Mouse (Mus musculus): ENCODE data around the gene Phactr3. TPM values are rescaled to one million over a fixed set of nuclear protein-coding genes. Genes with fewer than 3 reads are reported as not detected.

Phactr3 gene
- polyA plus RNA-seq, 1 experiment from 2014 or later, result 0.20 TPM

DNA sequence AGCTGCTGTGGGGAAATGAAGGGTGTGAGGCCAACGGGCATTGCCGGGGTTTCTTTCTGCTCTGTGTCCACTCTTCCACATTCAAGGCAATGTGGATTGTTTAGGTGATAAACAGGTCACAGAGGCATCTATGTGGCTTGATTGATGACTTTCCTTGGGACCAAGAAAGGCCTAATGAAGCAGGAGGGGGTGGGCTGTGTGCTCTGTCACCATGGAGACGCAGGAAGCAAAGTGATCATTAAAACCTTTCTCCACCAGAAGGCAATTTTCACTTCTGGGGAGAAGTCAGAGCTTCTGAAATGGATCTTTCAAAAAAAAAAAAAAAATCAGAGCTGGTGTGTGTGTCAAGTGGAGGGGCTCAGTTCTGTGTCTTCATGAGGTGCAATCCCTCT, 24.2 kb downstream of the Phactr3 start:
- H3K27me3 ChIP-seq (replicated peaks; ENCODE audit: insufficient read depth, low read length), result peaks cover 8% of the 10 kb centered on the region; the same call in 1 of the 2 replicates
- TF ChIP-seq EP300 (IDR thresholded peaks at IDR 0.05) (no peak), CTCF (IDR thresholded peaks at IDR 0.05) (no peak)
- 17% methylated on average over 3 of the region's 3 CpGs for WGBS
- no peak overlapping the region for H3K4me3 ChIP-seq (ENCODE audit: low read depth, low read length)
- no peak overlapping the region for H3K9ac ChIP-seq (replicated peaks; ENCODE audit: low read depth)
- no peak overlapping the region for H3K4me2 ChIP-seq (replicated peaks; ENCODE audit: low read depth, low read length)
- no peaks in the 10 kb centered on the region for H3K4me1 ChIP-seq (ENCODE audit: insufficient read depth, low read depth, low read length)
- no peak overlapping the region for H3K27ac ChIP-seq (ENCODE audit: low read length)
- H3K36me3 ChIP-seq (ENCODE audit: insufficient read depth, low read length), result no peaks in the 10 kb centered on the region
- DNase-seq (ENCODE audit: low spot score) (no peak), ATAC-seq (no peak)
- no peaks in the 10 kb centered on the region for H3K9me3 ChIP-seq (ENCODE audit: low read length)

DNA sequence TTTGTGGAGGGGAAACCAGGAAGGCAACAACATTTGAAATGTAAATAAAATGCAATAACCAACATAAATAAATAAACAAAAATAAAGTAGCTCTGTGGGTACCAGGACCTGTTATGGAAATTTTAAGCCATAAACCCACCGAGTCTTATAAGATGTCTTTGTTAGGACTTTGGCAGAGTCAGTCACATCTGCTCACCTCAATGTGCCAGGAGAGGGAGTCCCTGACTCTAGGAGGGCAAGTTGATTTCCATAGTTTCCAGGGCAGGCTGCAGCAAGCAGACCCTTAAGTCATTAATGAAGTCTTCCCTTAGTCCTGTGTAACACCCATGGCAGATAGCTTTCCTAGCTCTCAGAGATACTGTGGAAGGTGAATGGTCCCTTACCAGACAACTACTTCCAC, 25.1 kb downstream of the Phactr3 start:
- Histone ChIP-seq H3K27me3 (replicated peaks; ENCODE audit: insufficient read depth, low read length) (peaks cover 8% of the 10 kb centered on the region; the same call in 1 of the 2 replicates), H3K4me2 (replicated peaks; ENCODE audit: low read depth, low read length) (no peak overlapping the region), H3K4me3 (ENCODE audit: low read depth, low read length) (no peak overlapping the region), H3K9ac (replicated peaks; ENCODE audit: low read depth) (no peak overlapping the region), H3K27ac (ENCODE audit: low read length) (no peak overlapping the region), H3K4me1 (ENCODE audit: insufficient read depth, low read depth, low read length) (no peaks in the 10 kb centered on the region), H3K9me3 (ENCODE audit: low read length) (no peaks in the 10 kb centered on the region), H3K36me3 (ENCODE audit: insufficient read depth, low read length) (no peaks in the 10 kb centered on the region)
- DNase-seq (ENCODE audit: low spot score) (no peak), ATAC-seq (no peak)
- TF ChIP-seq EP300 (IDR thresholded peaks at IDR 0.05), result no peak
- TF ChIP-seq CTCF (IDR thresholded peaks at IDR 0.05), result no peak
- 80% methylated on average over 1 of the region's 1 CpGs for WGBS

DNA sequence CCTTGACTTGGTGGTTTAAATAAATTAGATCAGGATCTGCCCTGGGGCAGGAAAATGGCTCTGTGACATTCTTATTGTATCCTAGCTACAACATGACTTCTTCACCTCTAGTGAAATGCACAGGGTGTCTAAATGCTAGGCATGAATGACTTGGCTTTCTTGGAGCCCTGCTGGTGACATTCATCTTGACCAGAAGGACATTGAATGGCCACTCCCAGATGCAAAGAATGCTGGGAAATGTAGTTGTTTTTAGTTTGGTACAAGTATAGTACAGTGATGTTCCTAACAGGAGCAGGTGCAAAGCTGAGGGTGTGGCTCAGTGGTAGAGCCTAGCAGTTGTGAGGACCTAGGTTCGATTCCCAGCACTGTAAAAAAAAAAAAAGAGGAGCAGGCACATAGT, 30.5 kb downstream of the Phactr3 start:
- Histone ChIP-seq H3K9ac (replicated peaks; ENCODE audit: low read depth) (no peak overlapping the region), H3K4me3 (ENCODE audit: low read depth, low read length) (no peak overlapping the region), H3K9me3 (ENCODE audit: low read length) (no peaks in the 10 kb centered on the region), H3K36me3 (ENCODE audit: insufficient read depth, low read length) (no peaks in the 10 kb centered on the region), H3K4me1 (ENCODE audit: insufficient read depth, low read depth, low read length) (no peaks in the 10 kb centered on the region), H3K4me2 (replicated peaks; ENCODE audit: low read depth, low read length) (no peak overlapping the region), H3K27me3 (replicated peaks; ENCODE audit: insufficient read depth, low read length) (no peaks in the 10 kb centered on the region), H3K27ac (ENCODE audit: low read length) (no peak overlapping the region)
- no peak for TF ChIP-seq EP300 (IDR thresholded peaks at IDR 0.05)
- TF ChIP-seq CTCF (IDR thresholded peaks at IDR 0.05), result no peak
- WGBS, result 36% methylated on average over 1 of the region's 1 CpGs
- DNase-seq (ENCODE audit: low spot score), result no peak
- ATAC-seq, result no peak

DNA sequence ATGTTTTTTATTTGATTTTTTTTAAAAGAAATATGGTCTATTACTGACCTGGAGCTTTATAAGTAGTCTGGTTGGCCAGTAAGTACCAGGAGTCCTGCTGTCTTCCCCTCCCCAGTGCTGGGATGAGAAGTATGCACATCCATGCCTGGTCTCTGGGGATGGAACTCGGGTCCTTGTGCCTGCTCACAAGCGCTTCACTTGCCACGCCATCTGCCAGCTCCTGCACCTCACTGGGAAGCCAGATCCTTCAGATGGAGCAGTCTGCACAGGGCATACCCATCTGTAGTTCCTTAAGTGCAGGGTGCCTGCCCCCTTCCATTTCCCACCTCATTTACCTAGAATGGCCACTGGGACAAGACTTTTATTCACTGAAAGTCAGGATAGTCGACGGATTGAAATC, 31.9 kb downstream of the Phactr3 start:
- DNase-seq (ENCODE audit: low spot score) (no peak), ATAC-seq (no peak)
- TF ChIP-seq EP300 (IDR thresholded peaks at IDR 0.05) (no peak), CTCF (IDR thresholded peaks at IDR 0.05) (no peak)
- no peak overlapping the region for H3K9ac ChIP-seq (replicated peaks; ENCODE audit: low read depth)
- no peaks in the 10 kb centered on the region for H3K27me3 ChIP-seq (replicated peaks; ENCODE audit: insufficient read depth, low read length)
- H3K4me1 ChIP-seq (ENCODE audit: insufficient read depth, low read depth, low read length), result no peaks in the 10 kb centered on the region
- H3K27ac ChIP-seq (ENCODE audit: low read length), result no peak overlapping the region
- H3K9me3 ChIP-seq (ENCODE audit: low read length), result no peaks in the 10 kb centered on the region
- 77% methylated on average over 5 of the region's 5 CpGs for WGBS
- no peak overlapping the region for H3K4me2 ChIP-seq (replicated peaks; ENCODE audit: low read depth, low read length)
- H3K36me3 ChIP-seq (ENCODE audit: insufficient read depth, low read length), result no peaks in the 10 kb centered on the region
- no peak overlapping the region for H3K4me3 ChIP-seq (ENCODE audit: low read depth, low read length)

GRCm38 (mm10) chr2:178153601-178154000, 34.8 kb downstream of the Phactr3 start:
- Histone ChIP-seq H3K4me1 (ENCODE audit: insufficient read depth, low read depth, low read length) (no peaks in the 10 kb centered on the region), H3K4me3 (ENCODE audit: low read depth, low read length) (no peak overlapping the region), H3K36me3 (ENCODE audit: insufficient read depth, low read length) (no peaks in the 10 kb centered on the region), H3K27ac (ENCODE audit: low read length) (no peak overlapping the region), H3K9me3 (ENCODE audit: low read length) (no peaks in the 10 kb centered on the region), H3K4me2 (replicated peaks; ENCODE audit: low read depth, low read length) (no peak overlapping the region), H3K27me3 (replicated peaks; ENCODE audit: insufficient read depth, low read length) (no peaks in the 10 kb centered on the region), H3K9ac (replicated peaks; ENCODE audit: low read depth) (no peak overlapping the region)
- WGBS, result 73% methylated on average over 2 of the region's 2 CpGs
- no peak for TF ChIP-seq CTCF (IDR thresholded peaks at IDR 0.05)
- no peak for TF ChIP-seq EP300 (IDR thresholded peaks at IDR 0.05)
- DNase-seq (ENCODE audit: low spot score) (no peak), ATAC-seq (no peak)

- Histone ChIP-seq H3K9ac (replicated peaks; ENCODE audit: low read depth) (no peak overlapping the region), H3K36me3 (ENCODE audit: insufficient read depth, low read length) (no peaks in the 10 kb centered on the region), H3K4me3 (ENCODE audit: low read depth, low read length) (no peak overlapping the region), H3K9me3 (ENCODE audit: low read length) (no peaks in the 10 kb centered on the region), H3K27ac (ENCODE audit: low read length) (no peak overlapping the region), H3K27me3 (replicated peaks; ENCODE audit: insufficient read depth, low read length) (no peaks in the 10 kb centered on the region), H3K4me2 (replicated peaks; ENCODE audit: low read depth, low read length) (no peak overlapping the region), H3K4me1 (ENCODE audit: insufficient read depth, low read depth, low read length) (no peaks in the 10 kb centered on the region)
- WGBS, result 35% methylated on average over 5 of the region's 5 CpGs
- ATAC-seq (no peak), DNase-seq (ENCODE audit: low spot score) (no peak)
- TF ChIP-seq EP300 (IDR thresholded peaks at IDR 0.05) (no peak), CTCF (IDR thresholded peaks at IDR 0.05) (no peak)
Observed at GRCm38 (mm10) chr2:178154129-178154528, 35.4 kb downstream of the Phactr3 start.

GRCm38 (mm10) chr2:178154576-178154975, 35.8 kb downstream of the Phactr3 start:
- no peaks in the 10 kb centered on the region for H3K9me3 ChIP-seq (ENCODE audit: low read length)
- no peaks in the 10 kb centered on the region for H3K4me1 ChIP-seq (ENCODE audit: insufficient read depth, low read depth, low read length)
- no peak overlapping the region for H3K4me3 ChIP-seq (ENCODE audit: low read depth, low read length)
- no peak overlapping the region for H3K9ac ChIP-seq (replicated peaks; ENCODE audit: low read depth)
- H3K27me3 ChIP-seq (replicated peaks; ENCODE audit: insufficient read depth, low read length), result no peaks in the 10 kb centered on the region
- no peak overlapping the region for H3K4me2 ChIP-seq (replicated peaks; ENCODE audit: low read depth, low read length)
- DNase-seq (ENCODE audit: low spot score) (no peak), ATAC-seq (no peak)
- TF ChIP-seq CTCF (IDR thresholded peaks at IDR 0.05), result no peak
- no peak for TF ChIP-seq EP300 (IDR thresholded peaks at IDR 0.05)
- H3K36me3 ChIP-seq (ENCODE audit: insufficient read depth, low read length), result no peaks in the 10 kb centered on the region
- H3K27ac ChIP-seq (ENCODE audit: low read length), result no peak overlapping the region
- WGBS, result 45% methylated on average over 4 of the region's 4 CpGs
